Mouse (Mus musculus) adrenal gland, postnatal 25 days (tissue): ENCODE results near the gene Mkrn1. TPM values are rescaled to one million over a fixed set of nuclear protein-coding genes. Genes with fewer than 3 reads are reported as not detected.
"Not testable (repeated sequence)": the region's sequence is repeated elsewhere in the genome, so short reads cannot be mapped to it uniquely, and the experiment has no call there.

Source experiments
- DNase-seq: peaks from one replicate; pipeline ENCODE4 v3.0.0; 2021; ENCODE audit warnings: mixed read lengths
- total RNA-seq: library from RNA; stranded (reverse); gene quantifications from 2 replicates; pipeline ENCODE4 v1.2.3, GENCODE M21; 2021

The Mkrn1 gene
- total RNA-seq, 1 experiment from 2014 or later: 103 TPM

DNA sequence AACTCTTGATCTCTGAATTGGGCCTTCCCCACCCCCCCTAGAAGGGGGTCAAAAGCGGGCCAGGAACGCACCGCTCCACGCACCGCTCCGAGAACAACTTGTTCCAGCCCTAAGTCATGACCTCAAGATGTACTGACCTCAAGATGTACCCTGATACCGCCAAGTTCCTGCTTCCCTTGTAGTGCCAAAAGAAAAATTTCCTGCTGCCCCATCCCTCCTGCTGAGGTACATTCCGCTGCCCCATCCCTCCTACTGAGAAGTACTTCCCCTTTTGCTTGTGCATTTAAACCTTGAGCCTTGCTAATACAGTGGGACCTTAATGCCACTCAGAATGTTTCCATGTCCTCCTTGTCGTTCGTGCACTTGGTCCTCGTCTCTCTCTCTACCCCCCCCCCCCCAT is 10.5 kb upstream of the Mkrn1 start:
- no peak for DNase-seq

DNA sequence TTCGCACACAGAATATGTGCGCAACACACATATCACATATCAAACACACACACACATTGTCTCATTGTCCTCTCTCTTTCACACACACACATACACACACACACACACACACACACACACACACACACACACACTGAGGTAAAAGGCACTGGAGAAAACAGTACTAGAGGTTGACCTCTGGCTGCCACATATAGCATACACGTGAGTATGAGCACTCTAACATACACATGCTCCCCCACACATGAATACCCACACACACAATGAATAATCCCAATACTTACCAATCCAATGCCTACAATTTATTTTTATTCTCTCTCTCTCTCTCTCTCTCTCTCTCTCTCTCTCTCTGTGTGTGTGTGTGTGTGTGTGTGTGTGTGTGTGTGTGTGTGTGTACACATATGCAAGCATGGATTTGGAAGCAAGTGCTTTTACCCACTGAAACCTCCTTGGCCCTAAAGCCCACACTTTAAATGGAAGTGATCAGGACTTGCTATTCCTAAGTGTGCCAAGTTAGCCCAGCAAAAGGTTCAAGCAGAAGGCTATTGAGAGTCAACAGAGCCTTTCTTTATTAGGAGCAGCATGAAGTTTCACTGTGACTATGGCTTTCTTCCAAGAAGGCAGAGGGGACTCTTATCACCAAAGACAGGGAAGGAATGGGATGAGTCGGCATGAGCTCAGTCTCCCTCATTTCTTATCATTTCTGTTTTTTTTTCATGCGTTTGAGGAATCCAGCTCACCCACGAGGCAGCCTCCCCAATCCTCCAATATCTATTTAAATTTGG is 8.9 kb upstream of the Mkrn1 start:
- DNase-seq: no peak

DNA sequence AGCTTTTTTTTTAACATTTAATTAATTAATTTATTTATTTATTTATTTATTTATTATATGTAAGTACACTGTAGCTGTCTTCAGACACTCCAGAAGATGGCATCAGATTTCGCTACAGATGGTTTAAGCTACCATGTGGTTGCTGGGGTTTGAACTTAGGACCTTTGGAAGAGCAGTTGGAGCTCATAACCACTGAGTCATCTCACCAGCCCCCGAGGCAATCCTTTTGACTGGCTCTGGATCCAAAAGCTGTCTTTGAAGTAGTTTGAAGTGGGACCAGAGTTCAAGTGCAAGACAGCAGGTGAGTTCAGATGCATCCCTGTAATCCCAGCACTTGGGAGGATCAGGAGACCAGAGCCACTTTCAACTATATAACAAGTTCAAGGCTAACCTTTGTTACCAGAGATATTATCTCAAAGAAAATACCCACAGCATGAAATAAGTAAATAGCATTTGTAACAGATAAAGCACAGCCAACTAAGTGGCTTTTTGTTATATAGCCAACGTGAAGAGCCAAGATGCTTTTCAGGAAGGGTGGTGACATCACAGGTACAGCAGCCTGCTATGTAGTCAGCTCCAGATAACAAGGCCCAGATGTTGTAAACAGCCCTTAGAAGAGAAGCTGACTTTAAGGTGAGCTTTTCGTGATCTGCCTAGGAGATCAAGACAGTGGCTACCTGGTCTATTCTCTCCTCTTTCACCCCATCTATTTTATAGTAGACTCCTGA is 7.2 kb upstream of the Mkrn1 start:
- DNase-seq: no peak

DNA sequence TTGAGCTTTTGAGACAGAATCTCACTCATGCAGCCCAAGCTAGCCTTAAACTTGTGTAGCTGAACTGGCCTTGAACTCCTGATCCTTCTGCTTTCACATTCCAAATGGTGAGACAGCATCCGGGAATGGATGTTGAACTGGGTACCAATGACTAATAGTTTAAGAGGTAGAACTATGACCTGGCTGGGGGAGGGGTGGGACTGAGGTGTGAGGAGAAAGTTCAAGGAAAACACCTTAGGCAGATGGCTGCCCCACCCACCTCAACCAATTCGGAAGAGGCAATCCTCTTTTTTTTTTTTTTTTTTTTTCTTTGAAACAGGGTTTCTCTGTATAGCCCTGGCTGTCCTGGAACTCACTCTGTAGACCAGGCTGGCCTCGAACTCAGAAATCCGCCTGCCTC is 6.5 kb upstream of the Mkrn1 start:
- no peak for DNase-seq

DNA sequence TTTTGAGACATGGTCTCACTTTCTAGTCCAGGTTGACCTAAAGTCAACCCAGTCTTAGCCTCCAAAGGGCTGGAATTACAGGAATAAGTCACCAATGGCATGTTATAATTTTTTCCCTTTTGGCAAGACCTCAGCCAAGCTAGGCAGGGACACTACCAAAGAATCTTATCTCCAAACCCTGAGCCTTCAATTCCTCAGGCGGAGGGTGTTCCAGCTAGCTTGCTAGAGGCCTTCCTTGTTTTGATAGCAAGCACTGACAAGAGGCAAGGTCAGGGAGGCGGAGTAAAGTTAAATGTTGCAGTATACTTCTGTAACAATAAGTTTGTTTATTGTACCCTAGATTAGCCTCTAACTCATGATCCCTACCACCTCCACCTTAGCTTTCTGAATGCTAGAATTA is 4.9 kb upstream of the Mkrn1 start:
- no peak for DNase-seq

DNA sequence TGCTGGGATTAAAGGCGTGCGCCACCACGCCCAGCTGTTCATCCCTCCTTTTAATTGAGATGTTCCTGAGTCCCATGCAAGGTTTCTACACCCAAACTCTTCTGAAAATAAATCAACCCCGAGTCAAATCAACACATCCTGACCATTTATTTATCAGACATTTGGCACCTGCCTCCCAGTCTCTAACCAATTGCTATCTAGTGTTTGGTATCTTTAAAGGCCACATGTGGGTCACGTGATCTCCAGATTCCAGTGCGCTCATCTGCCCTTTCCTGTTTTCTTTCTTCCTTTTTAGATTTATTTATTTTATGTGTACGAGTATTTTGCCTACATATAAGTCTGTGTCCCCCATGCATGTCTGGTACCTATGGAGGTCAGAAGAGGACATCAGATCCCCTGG is 3.4 kb upstream of the Mkrn1 start:
- no peak for DNase-seq

DNA sequence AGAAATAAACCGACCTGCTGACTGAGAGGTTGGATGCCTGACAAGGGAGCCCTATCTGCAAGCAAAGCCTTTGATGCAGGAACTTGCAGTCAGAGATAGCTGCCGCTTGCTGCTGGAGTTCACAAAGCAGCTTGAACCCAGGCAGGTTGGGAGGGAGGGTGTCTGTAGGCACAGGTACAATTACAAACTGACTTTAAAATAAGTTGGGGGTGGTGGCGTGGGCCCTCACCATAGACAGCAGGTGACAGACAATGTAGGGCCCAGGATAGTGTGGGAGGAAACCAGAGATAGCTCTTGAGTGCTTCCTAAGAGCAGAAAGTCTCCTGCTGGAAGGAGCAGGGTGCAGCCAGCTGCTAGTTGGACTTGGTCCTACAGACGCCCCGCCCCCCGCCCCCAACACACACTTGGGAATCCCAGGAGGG is 2.9 kb upstream of the Mkrn1 start:
- no peak for DNase-seq

DNA sequence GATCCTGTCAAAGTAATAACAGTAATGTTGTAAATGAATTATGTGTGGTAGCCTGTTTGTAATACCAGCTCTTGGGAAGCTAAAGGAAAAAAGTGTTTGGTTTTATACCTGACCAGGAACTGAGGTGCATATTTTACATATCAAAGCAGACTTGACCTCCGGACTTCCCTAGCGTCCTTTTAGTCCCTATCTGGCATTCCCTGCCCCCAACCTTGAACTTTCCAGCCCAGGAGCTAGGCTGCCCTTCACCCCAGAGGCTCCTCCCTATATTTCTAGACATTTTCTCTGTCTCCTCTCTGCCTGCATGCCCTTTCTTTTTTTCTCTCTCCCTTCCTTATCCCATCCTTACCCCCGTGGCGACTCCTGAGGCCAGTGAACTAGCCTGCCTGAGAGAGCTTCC is 605 bp upstream of the Mkrn1 start:
- DNase-seq: no peak

DNA sequence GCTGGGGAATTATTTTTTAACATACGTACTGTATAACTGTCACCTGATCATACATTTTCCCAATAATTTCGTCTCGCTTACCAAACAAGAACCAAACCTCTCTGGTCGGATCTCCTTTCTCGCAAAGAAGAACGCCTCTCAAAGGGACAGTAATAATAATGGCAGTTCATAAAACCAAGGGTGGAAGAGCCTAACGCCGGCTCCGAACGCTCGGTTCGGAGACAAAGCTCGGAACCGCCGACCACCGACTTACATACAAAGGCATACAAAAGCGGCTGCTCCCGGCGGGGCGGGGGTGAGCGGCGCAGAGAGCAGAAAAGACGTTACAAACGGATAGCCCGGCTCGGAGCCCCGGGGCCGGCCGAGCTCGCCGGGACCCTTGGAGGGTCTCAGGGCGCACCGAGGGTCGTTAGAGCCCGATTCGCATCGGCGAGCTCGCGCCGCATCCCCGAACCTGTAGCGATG is 844 bp downstream of the Mkrn1 start:
- no peak for DNase-seq

DNA sequence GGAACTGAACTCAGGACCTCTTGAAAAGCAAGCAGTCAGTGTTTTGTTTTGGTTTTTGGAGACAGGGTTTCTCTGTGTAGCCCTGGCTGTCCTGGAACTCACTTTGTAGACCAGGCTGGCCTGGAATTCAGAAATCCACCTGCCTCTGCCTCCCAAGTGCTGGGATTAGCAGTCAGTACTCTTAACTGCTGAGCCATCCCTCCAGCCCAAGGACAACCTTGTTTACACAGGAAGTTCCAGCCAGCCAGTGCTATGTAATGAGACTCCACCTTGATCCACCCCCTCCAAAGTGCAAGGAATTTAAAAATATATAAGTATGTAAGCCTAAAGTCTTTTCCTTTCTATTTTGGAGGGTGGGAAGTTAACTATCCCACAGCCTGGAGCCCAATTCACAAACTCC is 3.6 kb downstream of the Mkrn1 start:
- not testable (repeated sequence) for DNase-seq

DNA sequence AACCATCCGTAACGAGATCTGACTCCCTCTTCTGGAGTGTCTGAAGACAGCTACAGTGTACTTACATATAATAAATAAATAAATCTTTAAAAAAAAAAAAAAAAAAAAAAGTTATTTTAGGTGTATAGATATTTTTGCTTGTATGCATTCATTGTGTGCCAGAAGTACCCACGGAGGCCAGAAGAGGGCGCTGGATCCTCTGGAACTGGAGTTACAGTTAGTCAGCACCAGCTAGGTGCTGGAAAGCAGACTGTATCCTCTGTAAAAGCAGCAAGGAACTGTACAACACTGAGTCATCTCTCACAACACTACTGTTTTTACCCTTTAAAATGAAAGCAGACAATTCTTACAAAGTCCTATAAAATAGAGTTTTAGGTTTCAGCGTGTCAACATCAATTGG is 4.5 kb downstream of the Mkrn1 start:
- peak; percentile 75 for DNase-seq

DNA sequence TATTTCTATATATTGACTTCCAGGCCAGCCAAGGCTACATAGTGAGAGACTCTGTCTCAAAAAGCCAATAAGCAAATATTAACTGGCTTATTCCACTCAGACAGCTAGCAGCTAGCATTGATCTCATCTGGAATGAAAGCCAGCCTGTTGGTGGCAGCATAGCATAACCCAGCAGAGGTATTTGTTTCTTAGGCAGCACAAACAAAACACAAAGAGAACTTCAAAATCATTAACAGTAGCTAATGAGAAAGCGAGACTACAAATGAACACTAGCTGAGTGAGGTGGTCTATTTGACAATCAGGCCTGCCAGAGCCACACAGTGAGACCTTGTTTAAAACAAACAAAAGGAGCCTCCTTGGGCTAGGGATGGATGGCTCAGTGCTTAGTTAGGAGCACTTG is 6.2 kb downstream of the Mkrn1 start:
- DNase-seq: no peak

DNA sequence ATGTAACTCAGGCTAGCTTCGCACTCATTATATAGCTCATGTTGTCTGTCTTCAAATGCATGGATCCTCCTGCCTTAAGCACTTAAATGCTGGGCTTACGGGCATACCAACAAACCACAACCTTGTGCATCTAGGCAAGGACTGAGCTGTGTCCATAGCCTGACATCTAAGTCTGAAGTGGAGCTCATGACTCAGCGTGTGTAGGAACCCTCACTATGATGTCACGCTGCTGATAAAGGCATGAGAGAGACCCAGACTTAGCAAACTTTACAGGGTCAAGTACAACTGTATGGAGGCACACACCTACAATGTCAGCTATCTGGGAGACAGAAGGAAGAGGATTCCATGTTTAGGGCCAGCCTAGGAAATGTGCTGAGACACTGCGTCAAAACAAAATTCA is 13.8 kb downstream of the Mkrn1 start:
- no peak for DNase-seq

DNA sequence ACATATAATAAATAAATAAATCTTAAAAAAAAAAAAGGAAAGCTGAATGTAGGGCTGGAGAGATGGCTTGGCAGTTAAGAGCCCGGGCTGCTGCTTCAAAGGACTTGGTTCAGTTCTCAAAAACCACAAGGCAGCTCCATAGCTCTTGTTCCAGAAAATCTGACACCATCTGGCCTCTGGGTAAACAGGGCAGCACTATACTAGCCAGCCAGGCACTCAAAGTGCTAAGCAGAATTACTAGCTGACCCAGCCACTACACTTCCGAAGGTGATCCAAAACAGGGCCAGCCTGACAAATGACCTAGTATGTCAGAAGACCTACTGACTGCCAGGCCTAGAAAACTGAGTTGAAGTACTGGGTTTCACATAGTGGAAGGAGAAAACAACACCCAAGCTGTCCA is 17.1 kb downstream of the Mkrn1 start:
- no peak for DNase-seq

DNA sequence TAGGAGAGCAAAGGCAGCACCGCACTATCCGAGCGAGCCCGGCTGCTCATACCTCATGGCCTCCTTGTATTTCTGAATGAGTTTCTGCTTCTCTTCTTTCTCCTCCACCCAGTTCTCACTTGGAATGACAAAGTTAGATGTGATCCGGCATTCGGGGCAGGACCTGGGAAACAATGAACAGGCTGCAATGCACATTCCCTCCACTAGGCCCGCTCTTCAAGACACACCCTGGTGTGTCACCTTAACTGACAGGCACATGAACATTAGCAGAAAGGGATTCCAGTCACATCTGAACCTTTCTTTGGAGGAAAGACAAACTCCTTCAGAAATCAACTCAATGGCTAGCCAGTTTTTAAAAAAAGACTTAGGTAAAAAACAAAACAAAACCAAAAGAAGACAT is 19.9 kb downstream of the Mkrn1 start:
- no peak for DNase-seq

DNA sequence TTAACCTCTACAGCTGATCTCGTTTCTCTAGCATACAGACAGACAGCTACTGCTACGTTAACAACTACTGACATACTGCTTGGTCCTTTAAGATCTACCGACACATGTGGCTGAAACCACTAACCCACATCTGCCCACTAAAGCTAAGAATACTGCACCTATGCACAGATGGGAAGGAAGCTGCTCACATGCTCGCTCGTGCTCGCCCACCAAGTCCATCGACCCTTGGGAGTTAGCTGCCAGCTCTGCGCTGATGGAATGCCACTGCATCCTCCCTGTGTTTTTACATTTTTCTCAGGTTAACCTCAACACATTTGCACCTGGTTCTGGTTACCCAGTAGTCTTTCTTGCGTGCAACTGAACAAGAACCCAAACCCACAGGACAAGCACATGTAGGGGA is 21.9 kb downstream of the Mkrn1 start:
- no peak for DNase-seq

DNA sequence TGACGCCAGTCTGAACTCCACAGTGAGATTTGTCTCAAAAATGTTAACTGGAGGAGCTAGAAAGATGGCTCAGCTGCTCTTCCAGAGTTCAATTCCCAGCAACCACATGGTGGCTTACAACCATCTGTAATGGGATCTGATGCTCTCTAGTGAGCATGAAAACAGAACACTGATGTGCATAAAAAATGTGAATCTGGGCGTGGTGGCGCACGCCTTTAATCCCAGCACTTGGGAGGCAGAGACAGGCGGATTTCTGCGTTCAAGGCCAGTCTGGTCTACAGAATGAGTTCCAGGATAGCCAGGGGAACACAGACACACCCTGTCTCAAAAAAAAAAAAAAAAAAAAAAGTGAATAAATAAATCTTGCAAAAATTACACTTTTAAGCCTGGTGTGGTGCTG is 23.2 kb downstream of the Mkrn1 start:
- DNase-seq: no peak

DNA sequence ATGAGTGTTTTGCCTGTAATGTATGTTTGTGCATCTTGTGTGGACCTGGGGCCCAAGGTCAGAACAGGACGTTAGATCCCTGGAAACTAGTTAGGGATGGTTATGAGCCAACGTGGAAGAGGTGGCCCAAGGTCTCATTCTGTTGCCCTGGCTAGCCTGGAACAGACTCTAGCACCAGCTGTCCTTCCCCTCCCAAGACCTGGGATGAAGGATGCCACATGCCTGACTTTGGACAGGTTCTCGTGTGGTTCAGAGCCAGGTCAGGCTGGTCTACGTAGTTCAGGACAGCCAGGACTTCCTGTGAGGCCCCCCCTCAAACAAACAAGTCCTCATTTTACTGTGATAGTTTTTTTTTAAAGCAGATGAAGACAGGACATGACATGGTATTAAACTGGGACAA is 24.3 kb downstream of the Mkrn1 start:
- DNase-seq: no peak

DNA sequence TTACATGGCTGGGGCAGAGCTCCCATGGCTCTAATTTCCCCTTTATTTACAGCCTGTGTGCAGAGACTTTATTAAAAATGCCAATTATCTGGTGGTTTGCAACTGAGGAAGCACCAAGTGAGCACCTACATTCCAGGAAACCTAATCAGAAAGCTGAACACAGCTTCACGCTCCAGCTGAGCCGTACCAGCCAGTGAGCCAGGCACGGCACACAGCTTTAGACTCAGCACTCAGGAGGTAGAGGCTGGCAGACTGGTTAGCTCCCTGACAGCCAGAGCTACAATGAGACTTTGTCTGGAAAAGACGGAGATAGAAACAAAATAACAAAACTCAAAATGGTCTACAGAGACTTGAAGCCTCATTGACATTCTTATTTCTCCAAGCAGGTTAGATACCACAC is 24.8 kb downstream of the Mkrn1 start:
- DNase-seq: no peak

DNA sequence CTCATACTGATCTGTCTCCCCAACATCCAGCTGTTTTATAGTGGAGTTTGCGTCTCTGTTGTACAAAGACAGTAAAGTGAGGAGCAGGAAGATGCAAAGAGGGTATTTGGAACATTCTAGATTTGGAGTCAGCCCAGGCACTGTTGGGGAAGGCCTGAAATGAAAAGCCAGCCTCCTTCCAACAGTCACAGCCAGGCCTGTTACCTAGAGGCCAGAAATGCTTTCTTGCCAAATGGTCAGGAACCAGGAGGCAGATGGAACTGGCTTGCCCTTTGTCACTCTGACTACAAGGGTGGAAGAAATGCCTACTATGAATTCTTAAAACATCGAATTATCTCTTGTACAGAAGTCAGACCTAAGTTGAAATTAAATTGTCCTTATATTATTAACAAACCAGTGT is 30.3 kb downstream of the Mkrn1 start:
- no peak for DNase-seq

DNA sequence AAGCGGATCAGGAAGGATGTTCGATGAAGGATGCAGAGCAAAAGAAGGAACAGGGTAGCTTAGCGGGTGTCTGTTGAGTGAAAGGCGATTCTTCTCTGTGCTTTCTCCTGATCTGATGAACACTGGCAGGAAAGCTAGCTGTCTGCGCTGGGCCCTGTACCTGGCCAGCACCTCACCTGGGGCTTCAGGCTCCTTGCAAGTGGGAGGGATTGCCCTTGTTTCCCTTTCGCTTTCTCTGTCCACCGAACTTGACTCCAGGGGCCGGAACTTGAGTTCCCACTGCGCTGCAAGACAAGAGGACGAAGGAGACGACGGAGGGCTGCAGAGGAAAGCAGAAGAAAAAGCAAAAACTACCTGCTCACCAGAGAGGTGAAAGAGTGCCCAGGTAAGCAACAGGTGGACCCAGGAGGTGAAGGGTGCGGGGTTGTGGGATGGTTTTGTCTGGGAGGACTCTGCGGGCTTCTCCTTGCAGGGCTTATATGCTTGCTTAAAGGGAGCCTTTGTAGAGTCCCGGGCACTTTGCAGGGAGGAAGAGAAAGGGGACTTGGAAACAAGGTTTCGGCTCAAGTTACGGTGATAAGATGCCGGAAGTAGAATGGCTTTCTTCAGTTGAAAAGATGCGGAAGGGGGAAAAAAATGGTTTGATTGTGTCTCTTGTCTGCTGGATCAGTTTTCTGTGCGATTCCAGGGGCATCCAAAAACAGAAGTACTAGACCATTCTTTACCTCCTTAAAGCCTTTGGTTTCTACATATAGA is 39.0 kb downstream of the Mkrn1 start, which contains the start of gene Rab19:
Gene Rab19, plus strand, starts transcription at position 51 of the 756 bp plus-strand sequence.
- peak; percentile 5 for DNase-seq

DNA sequence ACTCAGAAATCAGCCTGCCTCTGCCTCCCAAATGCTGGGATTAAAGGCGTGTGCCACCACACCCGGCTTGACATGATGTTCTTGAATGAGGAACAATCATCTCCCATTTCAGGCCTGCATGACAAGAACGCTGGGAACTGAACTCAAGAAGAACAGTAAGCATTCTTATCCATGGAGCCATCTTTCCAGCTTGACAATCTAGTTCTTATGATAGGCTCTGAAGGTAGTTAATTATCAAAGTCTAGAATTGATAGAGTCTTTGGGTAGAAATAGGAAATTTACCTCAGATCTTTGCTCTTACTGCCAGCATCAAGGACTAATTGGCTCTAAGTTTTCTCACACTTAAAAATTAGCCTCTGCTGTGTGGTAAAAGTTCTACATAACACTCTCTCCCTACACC is 40.0 kb downstream of the Mkrn1 start:
- no peak for DNase-seq

DNA sequence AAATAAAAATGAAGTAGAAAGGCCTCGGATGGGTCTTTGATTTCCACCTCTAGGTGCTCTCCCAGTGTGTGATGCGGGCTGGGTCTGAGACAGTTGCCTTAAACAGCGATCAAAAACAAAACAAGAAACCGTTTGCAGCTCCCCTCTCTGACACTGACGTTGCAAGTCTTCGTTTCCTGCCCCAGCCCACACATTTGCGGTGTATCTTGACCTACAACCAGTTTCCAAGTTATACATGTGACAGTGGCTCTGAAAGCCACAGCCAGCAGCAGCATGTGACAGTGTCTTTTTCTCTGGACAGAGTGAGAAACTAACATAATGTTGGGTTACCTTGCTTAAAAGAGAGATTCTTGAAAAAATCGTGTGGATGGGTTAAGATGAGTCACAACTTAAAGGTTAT is 40.5 kb downstream of the Mkrn1 start:
- no peak for DNase-seq
